Mouse (Mus musculus) forebrain, embryonic 11.5 days (tissue): Measurements from ENCODE around the gene Bag5. TPM values are rescaled to one million over a fixed set of nuclear protein-coding genes. Genes with fewer than 3 reads are reported as not detected.

ENCODE experiments used
- ATAC-seq: fragments of 200-750 bp; cut with Nextera tagmentation; replicated peaks from 2 replicates; pipeline ENCODE4 v1.8.0; 2017; ENCODE audit warnings: moderate TSS enrichment; ENCODE audit not compliant: low FRiP score
- DNase-seq: peaks from one replicate; pipeline ENCODE4 v3.0.0-alpha.2; 2017; ENCODE audit warnings: low spot score
- H3K27ac ChIP-seq: fragments of 300-500 bp; sonication (generic); 2 replicates; pipeline ENCODE4 v1.5.1; 2014; ENCODE audit warnings: low read depth, low read length
- H3K27me3 ChIP-seq: fragments of 300-500 bp; sonication (generic); 2 replicates; pipeline ENCODE4 v1.6.1; 2014; ENCODE audit warnings: mild to moderate bottlenecking, low read length, mixed read lengths; ENCODE audit not compliant: control insufficient read depth, insufficient read depth
- H3K36me3 ChIP-seq: fragments of 300-500 bp; sonication (generic); 2 replicates; pipeline ENCODE4 v1.6.1; 2014; ENCODE audit warnings: mild to moderate bottlenecking, low read length, moderate library complexity, mixed read lengths; ENCODE audit not compliant: control insufficient read depth, insufficient read depth
- H3K4me1 ChIP-seq: fragments of 300-500 bp; sonication (generic); replicated peaks from 2 replicates; pipeline ENCODE4 v1.6.1; 2014; ENCODE audit warnings: low read length, mixed read lengths; ENCODE audit not compliant: control insufficient read depth, insufficient read depth
- H3K4me2 ChIP-seq: fragments of 300-500 bp; sonication (generic); 2 replicates; pipeline ENCODE4 v1.6.1; 2014; ENCODE audit warnings: low read depth, mild to moderate bottlenecking, low read length, moderate library complexity, mixed read lengths; ENCODE audit not compliant: severe bottlenecking
- H3K4me3 ChIP-seq: fragments of 300-500 bp; sonication (generic); 2 replicates; pipeline ENCODE4 v1.5.1; 2014; ENCODE audit warnings: low read depth, low read length
- H3K9ac ChIP-seq: fragments of 300-500 bp; sonication (generic); 2 replicates; pipeline ENCODE4 v1.6.1; 2014; ENCODE audit warnings: low read length
- H3K9me3 ChIP-seq: fragments of 300-500 bp; sonication (generic); 2 replicates; pipeline ENCODE4 v1.6.1; 2016; ENCODE audit warnings: low read length, mixed read lengths; ENCODE audit not compliant: control insufficient read depth
- WGBS: fragments of 180-500 bp; shearing (Covaris S2); extraction: QIAGEN DNeasy Blood & Tissue Kit; methylation state at CpG from one replicate; pipeline ENCODE4 v1.1.7; 2014; 5-methylcytosine and 5-hydroxymethylcytosine counted together
- polyA plus RNA-seq: library from polyadenylated mRNA; unstranded; fragments of >200 nt; fragmentation: Nextera tagmentation; extraction: Ambion mirVana; gene quantifications from 2 replicates; pipeline ENCODE4 v1.2.1, GENCODE M21; 2014

Bag5 gene
- polyA plus RNA-seq, 1 experiment from 2014 or later, result 65.2 TPM

GRCm38 (mm10) chr12:111699542-111699941, 13.5 kb downstream of the Bag5 start:
- Histone ChIP-seq H3K9ac (no peak overlapping the region), H3K4me2 (no peak overlapping the region), H3K9me3 (no peaks in the 10 kb centered on the region), H3K4me1 (peaks cover 21% of the 10 kb centered on the region), H3K27ac (no peak overlapping the region), H3K27me3 (no peaks in the 10 kb centered on the region), H3K4me3 (no peak overlapping the region), H3K36me3 (no peaks in the 10 kb centered on the region)
- WGBS, result 87% methylated on average over 4 of the region's 4 CpGs
- ATAC-seq (no peak), DNase-seq (no peak)

- H3K9ac ChIP-seq, result no peak overlapping the region
- WGBS, result 90% methylated on average over 6 of the region's 6 CpGs
- no peak overlapping the region for H3K27ac ChIP-seq
Observed at GRCm38 (mm10) chr12:111698346-111698913, 14.6 kb downstream of the Bag5 start.

GRCm38 (mm10) chr12:111697708-111698107, 15.3 kb downstream of the Bag5 start:
- Histone ChIP-seq H3K27ac (no peak overlapping the region), H3K27me3 (no peaks in the 10 kb centered on the region), H3K36me3 (no peaks in the 10 kb centered on the region), H3K4me2 (no peak overlapping the region), H3K9ac (no peak overlapping the region), H3K4me1 (peaks cover 34% of the 10 kb centered on the region), H3K4me3 (no peak overlapping the region), H3K9me3 (no peaks in the 10 kb centered on the region)
- 78% methylated on average over 4 of the region's 4 CpGs for WGBS
- ATAC-seq (no peak), DNase-seq (no peak)

More at GRCm38 (mm10) chr12:111698346-111698913, 14.6 kb downstream of the Bag5 start:
- no peak overlapping the region for H3K4me3 ChIP-seq
- no peaks in the 10 kb centered on the region for H3K9me3 ChIP-seq
- H3K4me1 ChIP-seq, result peaks cover 27% of the 10 kb centered on the region
- H3K36me3 ChIP-seq, result no peaks in the 10 kb centered on the region
- ATAC-seq, result no peak
- H3K4me2 ChIP-seq, result no peak overlapping the region
- no peaks in the 10 kb centered on the region for H3K27me3 ChIP-seq
- no peak for DNase-seq

GRCm38 (mm10) chr12:111696239-111696638, 16.8 kb downstream of the Bag5 start:
- Histone ChIP-seq H3K4me1 (peaks cover 47% of the 10 kb centered on the region), H3K27me3 (no peaks in the 10 kb centered on the region), H3K9me3 (no peaks in the 10 kb centered on the region), H3K36me3 (no peaks in the 10 kb centered on the region), H3K4me3 (no peak overlapping the region), H3K4me2 (no peak overlapping the region), H3K27ac (peak overlapping the region; percentile 95), H3K9ac (peak overlapping the region; percentile 58; the same call in 1 of the 2 replicates)
- DNase-seq (peak; percentile 86), ATAC-seq (no peak)
- 23% methylated on average over 6 of the region's 6 CpGs for WGBS

GRCm38 (mm10) chr12:111694880-111695804, 17.9 kb downstream of the Bag5 start:
- peak overlapping the region; percentile 40; the same call in 1 of the 2 replicates for H3K4me2 ChIP-seq
- peaks cover 53% of the 10 kb centered on the region for H3K4me1 ChIP-seq
- H3K9ac ChIP-seq, result peak overlapping the region; percentile 58
- peak overlapping the region; percentile 95 for H3K27ac ChIP-seq
- H3K4me3 ChIP-seq, result no peak overlapping the region
- no peaks in the 10 kb centered on the region for H3K36me3 ChIP-seq
- H3K27me3 ChIP-seq, result no peaks in the 10 kb centered on the region
- ATAC-seq, result peak; percentile 33
- peak; percentile 79 for DNase-seq
- no peaks in the 10 kb centered on the region for H3K9me3 ChIP-seq
- 35% methylated on average over 13 of the region's 13 CpGs for WGBS

GRCm38 (mm10) chr12:111694271-111694781, 18.7 kb downstream of the Bag5 start:
- Histone ChIP-seq H3K4me3 (peak overlapping the region; percentile 5; the same call in 1 of the 2 replicates), H3K9me3 (no peaks in the 10 kb centered on the region), H3K4me2 (peak overlapping the region; percentile 40), H3K36me3 (no peaks in the 10 kb centered on the region), H3K27me3 (no peaks in the 10 kb centered on the region), H3K27ac (peak overlapping the region; percentile 95), H3K4me1 (peaks cover 53% of the 10 kb centered on the region), H3K9ac (peak overlapping the region; percentile 58)
- 1% methylated on average over 12 of the region's 12 CpGs for WGBS
- DNase-seq (peak; percentile 78), ATAC-seq (no peak; the same call in 1 of the 2 replicates)

GRCm38 (mm10) chr12:111693341-111694270, 19.5 kb downstream of the Bag5 start:
- H3K4me2 ChIP-seq, result peak overlapping the region; percentile 40
- H3K27me3 ChIP-seq, result no peaks in the 10 kb centered on the region
- peaks cover 53% of the 10 kb centered on the region for H3K4me1 ChIP-seq
- H3K27ac ChIP-seq, result peak overlapping the region; percentile 95
- H3K9ac ChIP-seq, result peak overlapping the region; percentile 58
- peak overlapping the region; percentile 5; the same call in 1 of the 2 replicates for H3K4me3 ChIP-seq
- no peaks in the 10 kb centered on the region for H3K36me3 ChIP-seq
- DNase-seq, result peak; percentile 94
- ATAC-seq, result peak; percentile 92
- H3K9me3 ChIP-seq, result no peaks in the 10 kb centered on the region
- 10% methylated on average over 18 of the region's 18 CpGs for WGBS

GRCm38 (mm10) chr12:111692899-111693298, 20.2 kb downstream of the Bag5 start:
- 73% methylated on average over 5 of the region's 5 CpGs for WGBS
- Histone ChIP-seq H3K4me2 (peak overlapping the region; percentile 40; the same call in 1 of the 2 replicates), H3K4me1 (peaks cover 56% of the 10 kb centered on the region), H3K36me3 (no peaks in the 10 kb centered on the region), H3K27me3 (no peaks in the 10 kb centered on the region), H3K9ac (peak overlapping the region; percentile 58), H3K27ac (peak overlapping the region; percentile 95), H3K4me3 (no peak overlapping the region), H3K9me3 (no peaks in the 10 kb centered on the region)
- DNase-seq (no peak), ATAC-seq (no peak)
